ENCODE assay signal across 11 mouse cellular contexts in genomic region chr16:45098886-45099210, GRCm38 (mm10). TPM values are rescaled to one million over a fixed set of nuclear protein-coding genes. Genes with fewer than 3 reads are reported as not detected.
DNase-seq lines count a peak whose midpoint lies in the region; ATAC-seq and TF ChIP-seq lines count a peak whose summit lies in the region.
"Had no signal": no experiment of that assay in that cellular context is flagged by ENCODE, and none has a peak within 500 bp of the region (broad histone marks: within the 10 kb centered on the region; RNA-seq: fewer than 3 reads in every experiment).

No protein-coding gene starts in this region.

- peak; percentile 28; the same call in 1 of the 2 replicates for ATAC-seq in hindbrain, postnatal 0 days
- ATAC-seq in hindbrain, embryonic 13.5 days (ENCODE audit: low FRiP score): no peak
- no peak for ATAC-seq in limb, embryonic 13.5 days (ENCODE audit: low FRiP score, low read depth)

- H3K27ac ChIP-seq in hindbrain, postnatal 0 days: no peak overlapping the region; the same call in 1 of the 2 replicates
- H3K27ac ChIP-seq in hindbrain, embryonic 13.5 days: no peak overlapping the region
- H3K27ac ChIP-seq in brown adipose tissue, adult 24 weeks (replicated peaks; ENCODE audit: low read depth, low read length): peak overlapping the region; percentile 3; the same call in 1 of the 2 replicates
- no peak overlapping the region for H3K27ac ChIP-seq in limb, embryonic 13.5 days

- 61% methylated on average over 6 of the region's 6 CpGs for WGBS in hindbrain, postnatal 0 days
- 63% methylated on average over 6 of the region's 6 CpGs for WGBS in hindbrain, embryonic 13.5 days
- 32% methylated on average over 6 of the region's 6 CpGs for WGBS in limb, embryonic 13.5 days

- no peak overlapping the region for H3K4me3 ChIP-seq in hindbrain, postnatal 0 days (ENCODE audit: low read length)
- no peak overlapping the region for H3K4me3 ChIP-seq in hindbrain, embryonic 13.5 days
- peak overlapping the region; percentile 9 for H3K4me3 ChIP-seq in brown adipose tissue, adult 24 weeks (ENCODE audit: insufficient read depth, low read depth, low read length)
- H3K4me3 ChIP-seq in limb, embryonic 13.5 days: peak overlapping the region; percentile 23

- H3K9me3 ChIP-seq in hindbrain, postnatal 0 days (ENCODE audit: low read length): no peaks in the 10 kb centered on the region
- H3K9me3 ChIP-seq in hindbrain, embryonic 13.5 days: no peaks in the 10 kb centered on the region
- H3K9me3 ChIP-seq in limb, embryonic 13.5 days: no peaks in the 10 kb centered on the region

- peaks cover 4% of the 10 kb centered on the region; the same call in 1 of the 2 replicates for H3K4me1 ChIP-seq in hindbrain, postnatal 0 days (ENCODE audit: insufficient read depth, low read length)
- H3K4me1 ChIP-seq in hindbrain, embryonic 13.5 days (replicated peaks): peaks cover 14% of the 10 kb centered on the region; the same call in 1 of the 2 replicates
- peaks cover 12% of the 10 kb centered on the region for H3K4me1 ChIP-seq in brown adipose tissue, adult 24 weeks (ENCODE audit: control insufficient read depth, insufficient read depth, insufficient read length, low read length)
- peaks cover 49% of the 10 kb centered on the region for H3K4me1 ChIP-seq in limb, embryonic 13.5 days

- no peak overlapping the region for H3K9ac ChIP-seq in hindbrain, postnatal 0 days (replicated peaks; ENCODE audit: low read length)
- no peak overlapping the region for H3K9ac ChIP-seq in hindbrain, embryonic 13.5 days
- no peak overlapping the region for H3K9ac ChIP-seq in limb, embryonic 13.5 days

- no peaks in the 10 kb centered on the region for H3K36me3 ChIP-seq in hindbrain, postnatal 0 days (ENCODE audit: insufficient read depth, low read length)
- no peaks in the 10 kb centered on the region for H3K36me3 ChIP-seq in hindbrain, embryonic 13.5 days
- no peaks in the 10 kb centered on the region for H3K36me3 ChIP-seq in limb, embryonic 13.5 days

- TF ChIP-seq CTCF in hindbrain, postnatal 0 days (IDR thresholded peaks at IDR 0.05; ENCODE audit: low read depth): no peak

- H3K27me3 ChIP-seq in hindbrain, postnatal 0 days (ENCODE audit: insufficient read depth, low read length): no peaks in the 10 kb centered on the region
- no peaks in the 10 kb centered on the region for H3K27me3 ChIP-seq in hindbrain, embryonic 13.5 days
- no peaks in the 10 kb centered on the region for H3K27me3 ChIP-seq in limb, embryonic 13.5 days

- DNase-seq in hindbrain, postnatal 0 days (ENCODE audit: low spot score): peak; percentile 5
- peak; percentile 63 for DNase-seq in adipocyte (ENCODE audit: low spot score)
- DNase-seq in natural killer cell, adult 2 months (ENCODE audit: low spot score in 2 of 2): no peak
- DNase-seq in gastrocnemius, adult 8-10 months (ENCODE audit: low spot score in 2 of 2): no peak
- DNase-seq: adrenal gland, adult 2 months; cerebellum, adult 9-10 months; kidney, adult 8-10 months; left cerebral cortex, postnatal 4 days had no signal

- peak overlapping the region; percentile 20 for H3K4me2 ChIP-seq in hindbrain, postnatal 0 days (ENCODE audit: low read depth, low read length)
- H3K4me2 ChIP-seq in hindbrain, embryonic 13.5 days: no peak overlapping the region
- peak overlapping the region; percentile 84 for H3K4me2 ChIP-seq in limb, embryonic 13.5 days (replicated peaks)

RNA-seq across cellular contexts. Expression of gene Ccdc80, which starts 5.6 kb away (rescaled TPM):
- total RNA-seq in hindbrain, postnatal 0 days (2014; rRNA removed): 6.2 and 14.5 TPM in 2 replicates
- polyA plus RNA-seq in hindbrain, postnatal 0 days (2015; fragmentation: Nextera tagmentation; extraction: Ambion mirVana): 13.6 and 14.9 TPM in 2 replicates
- polyA plus RNA-seq in hindbrain, embryonic 13.5 days (2015; fragmentation: Nextera tagmentation; extraction: Ambion mirVana): 11.7 and 14.0 TPM in 2 replicates
- 96.4 and 96.5 TPM in 2 replicates for polyA plus RNA-seq in brown adipose tissue, adult 24 weeks (2012; ENCODE audit: insufficient read depth, insufficient read length, missing spikeins)
- polyA plus RNA-seq in limb, embryonic 13.5 days (2015; fragmentation: Nextera tagmentation; extraction: Ambion mirVana): 90.6 and 93.0 TPM in 2 replicates
- 10 to 100 TPM in 3 of 4 experiments, 1 to 10 TPM in 1; 9.3 to 24.8 (median 12.4) TPM for total RNA-seq in gastrocnemius, adult 8-10 months (2022)

RNA-seq across cellular contexts. Expression of gene Slc35a5, which starts 59.7 kb away (rescaled TPM):
- total RNA-seq in hindbrain, postnatal 0 days (2014; rRNA removed): 30.2 and 43.7 TPM in 2 replicates
- 26.1 and 36.1 TPM in 2 replicates for polyA plus RNA-seq in hindbrain, postnatal 0 days (2015; fragmentation: Nextera tagmentation; extraction: Ambion mirVana)
- polyA plus RNA-seq in hindbrain, embryonic 13.5 days (2015; fragmentation: Nextera tagmentation; extraction: Ambion mirVana): 33.3 and 34.1 TPM in 2 replicates
- polyA plus RNA-seq in brown adipose tissue, adult 24 weeks (2012; ENCODE audit: insufficient read depth, insufficient read length, missing spikeins): 13.5 and 18.6 TPM in 2 replicates
- 15.5 and 15.6 TPM in 2 replicates for polyA plus RNA-seq in limb, embryonic 13.5 days (2015; fragmentation: Nextera tagmentation; extraction: Ambion mirVana)
- 1 to 10 TPM; 4.0 to 5.5 (median 4.6) TPM for total RNA-seq in gastrocnemius, adult 8-10 months (2022)

RNA-seq across cellular contexts. Expression of gene Atg3, which starts 59.7 kb away (rescaled TPM):
- total RNA-seq in hindbrain, postnatal 0 days (2014; rRNA removed): 11.2 and 11.7 TPM in 2 replicates
- 52.1 and 53.0 TPM in 2 replicates for polyA plus RNA-seq in hindbrain, postnatal 0 days (2015; fragmentation: Nextera tagmentation; extraction: Ambion mirVana)
- polyA plus RNA-seq in hindbrain, embryonic 13.5 days (2015; fragmentation: Nextera tagmentation; extraction: Ambion mirVana): 51.6 and 53.4 TPM in 2 replicates
- 60.2 and 67.4 TPM in 2 replicates for polyA plus RNA-seq in brown adipose tissue, adult 24 weeks (2012; ENCODE audit: insufficient read depth, insufficient read length, missing spikeins)
- polyA plus RNA-seq in limb, embryonic 13.5 days (2015; fragmentation: Nextera tagmentation; extraction: Ambion mirVana): 33.0 and 34.2 TPM in 2 replicates
- 10 to 100 TPM; 20.5 to 23.3 (median 21.9) TPM for total RNA-seq in gastrocnemius, adult 8-10 months (2022)

Comparison
In these comparisons a context has a peak if more than half of its experiments do, and no peak if none do; other contexts are left out.
1. DNase-seq: peak in hindbrain, postnatal 0 days (single experiment) and adipocyte (single experiment); none in natural killer cell, adult 2 months (0 of 2) and gastrocnemius, adult 8-10 months (0 of 2).
2. H3K4me3 ChIP-seq: peak in brown adipose tissue, adult 24 weeks (single experiment) and limb, embryonic 13.5 days (single experiment); none in hindbrain, postnatal 0 days (single experiment) and hindbrain, embryonic 13.5 days (single experiment).